Mouse (Mus musculus) thymus, postnatal 4 days (tissue): Measurements from ENCODE around the gene Slc6a17.

Experiments used
- DNase-seq: peaks from one replicate; pipeline ENCODE4 v3.0.0; 2021

Slc6a17 gene

GRCm38 (mm10) chr3:107520931-107521330 is 3.1 kb upstream of the Slc6a17 start:
- no peak for DNase-seq

DNA sequence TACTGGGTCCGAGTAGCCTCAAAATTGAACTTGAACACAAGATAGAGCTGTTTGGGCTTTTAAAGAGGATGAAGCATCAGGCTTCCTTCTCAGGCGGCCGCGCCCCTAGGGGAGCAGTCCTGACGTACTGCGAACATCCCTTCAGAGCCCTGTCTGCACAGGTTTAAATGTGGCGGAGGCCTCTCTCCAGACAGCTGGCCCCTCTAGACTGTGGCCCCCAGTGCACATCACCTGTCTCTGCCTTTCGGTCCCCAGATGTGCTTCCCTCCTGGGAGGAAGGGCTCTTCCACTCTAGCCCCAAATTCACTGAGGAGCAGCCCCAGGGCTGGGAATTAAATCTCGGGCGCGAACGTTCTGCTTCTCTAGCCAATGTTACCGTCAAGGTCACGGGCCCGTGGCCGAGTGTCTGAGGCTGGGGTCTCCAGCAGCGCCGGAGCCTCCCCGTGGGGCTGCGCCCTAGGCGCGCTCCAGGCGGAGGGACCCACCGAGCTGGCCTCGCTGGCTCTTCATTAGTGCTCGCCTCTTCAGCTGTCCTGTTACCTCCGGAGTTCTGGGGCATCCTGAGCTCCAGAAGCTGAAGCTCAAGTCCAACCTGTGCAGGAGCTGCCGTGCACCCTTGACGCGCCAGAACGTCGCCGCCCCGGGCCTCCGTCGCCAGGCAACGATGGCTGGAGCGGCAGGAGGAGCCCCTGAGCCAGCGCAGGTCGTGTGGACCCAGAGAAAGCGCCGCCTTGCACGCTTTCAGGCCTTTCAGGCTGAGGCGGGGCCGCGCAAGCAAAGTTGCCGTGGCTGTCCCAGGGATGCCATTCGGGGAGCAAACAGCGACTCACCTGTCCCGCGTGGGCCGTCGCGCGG is 815 bp downstream of the Slc6a17 start:
- DNase-seq = no peak

DNA sequence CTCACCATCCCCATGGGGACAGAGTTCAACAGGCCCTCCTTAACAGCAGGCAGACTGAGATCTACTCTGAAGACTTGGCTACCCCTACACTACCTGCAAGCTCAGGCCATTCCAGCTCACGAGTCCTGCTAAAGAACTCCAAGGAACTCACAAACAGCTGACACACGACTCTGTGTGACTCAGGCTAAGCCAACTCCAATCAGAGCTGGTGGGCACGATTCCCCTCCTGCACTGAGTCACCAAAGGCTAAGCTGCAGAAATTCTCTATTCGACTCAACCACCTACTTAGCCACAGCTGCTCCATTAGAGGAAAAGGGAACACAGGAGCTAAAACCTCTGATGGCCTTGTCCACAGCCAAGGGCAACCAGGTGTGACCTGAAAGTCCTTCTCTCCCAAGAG is 1.8 kb downstream of the Slc6a17 start:
- no peak for DNase-seq

DNA sequence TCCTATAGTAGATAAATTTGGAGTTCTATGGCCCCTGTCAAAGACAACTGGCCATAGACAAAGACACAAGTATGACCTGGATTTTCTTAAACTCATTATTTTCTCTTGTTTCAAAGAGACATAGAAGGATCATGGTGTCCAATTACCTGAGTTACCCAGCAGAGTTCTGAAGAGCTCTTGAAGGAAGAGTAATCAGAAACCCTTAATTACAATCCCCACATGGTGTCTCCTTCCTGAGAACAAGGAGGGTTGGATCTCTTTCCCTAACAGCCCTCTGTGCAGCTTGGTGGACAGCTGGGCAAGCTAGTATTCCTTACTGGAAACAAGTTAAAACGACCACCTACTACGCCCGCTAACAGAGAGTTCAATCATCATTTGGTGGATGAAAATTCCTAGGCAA is 6.4 kb downstream of the Slc6a17 start:
- no peak for DNase-seq

DNA sequence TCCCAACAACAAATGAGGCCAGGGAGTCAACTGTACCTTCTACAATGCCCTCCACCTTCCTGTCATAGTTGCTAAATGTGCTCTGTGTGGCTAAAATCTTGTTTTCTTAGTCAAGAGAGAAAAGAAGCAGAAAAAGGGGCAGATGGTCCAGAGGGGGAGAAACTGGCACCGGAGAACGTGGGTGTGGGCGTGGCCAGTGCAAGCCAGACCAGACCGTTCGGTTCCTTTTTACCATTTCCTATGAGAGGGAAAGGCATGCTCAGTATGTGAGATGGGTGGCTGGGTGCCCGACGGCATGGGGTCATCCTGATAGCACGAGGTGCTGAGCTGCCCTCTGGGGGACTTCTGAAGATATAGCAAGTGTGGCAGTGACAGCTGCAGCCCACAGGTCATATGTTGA is 9.1 kb downstream of the Slc6a17 start:
- DNase-seq = no peak

DNA sequence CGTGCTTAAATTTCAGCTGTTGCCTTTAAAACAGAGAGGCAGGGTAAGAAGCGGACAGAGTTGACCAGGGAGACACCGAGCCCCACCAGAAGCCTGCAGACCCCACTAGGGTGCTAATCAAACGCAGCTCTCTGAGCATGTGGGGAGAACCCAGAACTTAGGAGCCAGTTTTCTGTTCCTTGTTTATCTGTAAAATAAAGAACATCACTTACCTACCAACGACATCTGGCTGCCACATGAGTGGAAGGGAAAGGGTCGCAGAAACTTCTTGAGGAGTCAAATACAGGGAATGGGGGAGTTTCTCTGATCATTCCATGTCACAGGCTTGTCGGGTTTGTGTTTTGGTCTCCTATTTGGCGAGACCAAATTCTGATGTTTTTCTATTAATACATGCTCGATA is 9.9 kb downstream of the Slc6a17 start:
- DNase-seq = no peak

DNA sequence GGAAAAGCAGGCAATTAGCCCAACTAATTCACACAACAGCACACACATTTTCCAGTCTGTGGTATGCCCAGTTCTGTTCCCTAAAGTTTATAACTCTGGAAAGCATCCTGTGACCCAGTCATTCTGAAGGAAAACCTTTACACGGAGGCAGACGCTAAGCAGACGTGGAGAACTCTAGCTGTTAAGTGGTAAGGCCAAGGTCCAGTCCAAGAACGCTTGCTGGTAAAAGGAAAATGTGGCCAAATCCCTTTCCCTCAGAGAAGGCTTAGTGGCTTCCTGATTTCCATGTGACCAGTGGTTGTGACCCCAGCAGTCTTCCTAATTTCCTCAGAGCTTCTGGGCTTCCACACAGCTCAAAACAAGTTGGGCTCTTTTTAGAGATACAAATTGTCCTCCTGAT is 11.3 kb downstream of the Slc6a17 start:
- no peak for DNase-seq

DNA sequence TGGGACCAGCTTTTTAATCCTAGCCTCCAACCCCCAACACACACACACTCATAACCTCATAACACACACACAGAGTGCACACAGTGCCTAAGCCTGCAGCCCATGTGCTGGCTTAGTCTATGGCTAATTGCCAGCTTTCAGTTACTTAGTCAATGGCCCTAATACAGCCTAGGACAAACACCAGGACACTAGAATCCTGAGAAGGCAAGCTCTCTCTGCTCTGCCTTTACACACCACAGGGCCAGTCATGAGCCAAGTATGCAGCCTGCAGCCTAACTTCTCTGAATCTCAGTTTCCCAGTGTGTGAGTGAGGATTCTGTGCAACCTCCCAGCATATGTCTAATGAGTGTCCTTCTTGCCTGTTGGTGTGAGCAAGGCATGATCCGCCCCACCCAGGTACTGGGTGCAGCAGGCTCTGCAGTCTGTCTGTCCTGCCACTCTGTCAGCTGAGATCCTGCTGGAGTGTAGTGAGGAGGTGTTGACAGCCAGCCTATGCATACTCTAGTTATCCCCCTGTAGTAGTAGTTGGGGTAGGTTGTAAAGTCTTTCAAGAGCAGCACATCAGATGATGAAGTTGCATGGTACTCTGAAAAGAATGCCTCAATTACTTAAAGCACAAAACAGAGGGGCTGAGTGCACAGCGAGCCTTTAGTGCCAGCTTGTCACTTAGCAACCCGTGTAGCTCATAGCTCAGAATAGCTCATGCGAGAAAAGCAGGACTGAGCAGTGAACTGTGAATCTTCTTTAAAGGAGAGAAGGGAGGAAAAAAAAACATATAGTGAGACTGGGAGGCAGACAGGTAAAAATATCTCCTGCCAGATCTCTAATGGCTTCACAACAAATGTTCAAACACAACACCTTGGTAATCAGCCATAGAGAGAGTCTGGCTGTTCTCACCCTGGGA is 12.1 kb downstream of the Slc6a17 start:
- no peak for DNase-seq

- DNase-seq = no peak
These were observed 13.3 kb downstream of the Slc6a17 start for GRCm38 (mm10) chr3:107504542-107504941.

- DNase-seq = no peak
These were observed 14.1 kb downstream of the Slc6a17 start for GRCm38 (mm10) chr3:107503716-107504115.

DNA sequence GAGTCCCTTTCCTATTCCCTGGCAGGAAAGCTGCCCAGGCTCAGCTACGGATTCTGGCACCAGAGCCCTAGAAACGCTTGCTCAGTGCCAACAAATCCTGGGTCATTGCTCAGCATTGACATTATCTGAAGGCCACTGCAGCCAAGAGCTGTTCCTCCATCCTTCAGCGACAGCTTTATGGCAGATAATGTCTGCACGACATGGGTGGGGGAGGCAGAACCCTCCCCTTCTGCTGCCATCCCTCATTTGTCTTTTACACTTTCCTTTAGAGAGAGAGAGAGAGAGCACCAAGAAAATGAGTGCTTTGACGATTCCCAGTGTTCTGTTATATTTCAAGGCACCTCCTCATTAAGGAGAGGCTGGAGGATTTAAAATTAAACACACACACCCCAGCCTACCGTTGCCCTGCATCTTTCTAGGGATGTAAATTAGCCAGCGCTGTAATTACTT is 16.1 kb downstream of the Slc6a17 start:
- DNase-seq = no peak

DNA sequence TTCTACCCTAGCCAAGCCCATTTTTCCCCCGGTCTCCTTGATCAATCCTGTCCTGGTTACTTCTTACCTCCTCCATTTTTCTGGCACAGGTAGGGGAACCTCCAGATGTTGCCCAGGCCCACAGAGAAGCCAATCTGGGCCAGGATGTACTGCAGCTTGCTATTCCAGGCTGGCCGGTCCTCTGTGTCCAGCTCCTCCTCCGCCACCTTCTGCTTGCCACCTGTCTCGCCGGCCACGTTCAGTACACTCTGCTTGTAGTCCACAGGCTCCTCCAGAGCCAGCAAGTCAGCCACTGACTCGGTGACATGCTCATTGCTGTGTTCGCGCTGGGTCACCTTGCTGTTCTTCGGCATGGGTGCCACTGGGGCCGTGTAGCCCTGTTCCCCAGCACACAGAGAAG is 17.5 kb downstream of the Slc6a17 start:
- no peak for DNase-seq

DNA sequence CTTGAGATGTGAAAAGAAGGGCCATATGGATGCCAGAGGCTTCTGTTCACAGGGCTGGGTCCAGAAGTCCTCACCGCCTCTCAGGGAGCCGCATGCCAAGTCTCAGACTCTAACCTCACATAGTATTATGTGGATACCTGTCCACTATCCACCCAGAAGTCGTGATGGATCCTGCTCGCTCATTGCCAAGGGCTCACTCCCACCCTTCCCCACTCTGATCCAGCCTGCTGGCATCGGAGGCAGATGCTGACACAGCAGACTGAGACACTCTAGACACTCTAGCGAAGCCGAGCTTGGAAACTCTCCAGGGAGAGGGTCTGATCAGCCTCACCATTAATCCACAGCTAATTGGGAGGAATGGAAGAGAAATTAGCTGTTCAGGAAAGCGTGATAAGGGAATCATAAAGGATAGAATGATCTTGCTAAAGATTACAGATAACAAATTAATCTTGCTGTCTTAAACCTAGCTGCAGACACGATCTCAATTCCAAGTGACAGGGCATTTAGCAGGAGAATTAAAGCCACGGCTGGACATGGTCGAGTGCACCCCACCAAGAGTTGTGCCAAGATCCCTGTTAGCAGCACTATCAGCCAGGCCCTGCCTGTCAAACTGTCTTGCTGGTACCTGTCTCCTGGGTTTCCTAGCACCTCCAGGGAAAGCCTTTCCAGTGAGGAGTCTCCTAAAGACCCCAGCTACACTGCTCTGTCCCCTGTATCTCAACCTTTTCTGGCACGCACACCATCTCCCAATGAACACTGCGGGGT is 21.6 kb downstream of the Slc6a17 start:
- no peak for DNase-seq

- no peak for DNase-seq
These were observed 22.3 kb downstream of the Slc6a17 start for GRCm38 (mm10) chr3:107495524-107495923.

- no peak for DNase-seq
These were observed 26.4 kb downstream of the Slc6a17 start for GRCm38 (mm10) chr3:107491459-107491858.

DNA sequence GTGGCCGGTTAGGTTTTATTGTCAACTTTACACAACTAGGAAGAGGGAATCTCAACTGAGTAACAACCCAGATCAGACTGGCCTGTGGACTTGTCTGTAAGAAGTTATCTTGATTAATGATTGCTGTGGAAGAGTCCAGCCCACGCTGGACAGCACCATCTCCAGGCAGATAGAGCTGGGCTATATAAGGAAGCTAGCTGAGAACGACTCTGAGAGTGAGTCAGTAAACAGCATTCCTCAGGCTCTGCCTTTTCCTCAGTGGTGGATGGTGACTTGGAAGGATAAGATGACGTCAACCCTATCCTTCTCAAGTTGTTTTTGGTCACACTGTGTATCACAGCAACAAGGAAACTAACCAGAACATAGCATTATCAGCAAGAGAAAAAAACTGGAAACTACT is 29.2 kb downstream of the Slc6a17 start:
- no peak for DNase-seq

DNA sequence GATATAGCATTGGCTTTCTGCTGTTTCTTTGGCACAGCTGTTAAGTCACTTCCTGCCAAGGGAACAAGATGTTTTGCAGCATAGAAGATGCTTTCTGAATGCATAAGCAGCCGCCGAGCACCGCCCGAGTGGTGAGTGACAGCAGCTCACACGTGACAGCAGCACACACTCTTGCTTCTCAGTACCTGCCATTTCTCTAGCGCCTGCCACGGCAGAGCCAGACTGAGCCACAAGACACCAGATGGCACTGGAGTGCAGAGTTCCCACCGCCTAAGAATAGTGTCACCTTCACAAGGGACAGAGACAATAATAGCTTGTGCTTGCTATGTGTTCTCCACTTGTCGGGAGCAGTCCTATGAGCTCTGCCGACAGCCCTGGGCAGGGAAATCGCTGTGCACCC is 34.5 kb downstream of the Slc6a17 start:
- DNase-seq = peak; percentile 33

GRCm38 (mm10) chr3:107480660-107481059 is 37.2 kb downstream of the Slc6a17 start:
- DNase-seq = no peak

DNA sequence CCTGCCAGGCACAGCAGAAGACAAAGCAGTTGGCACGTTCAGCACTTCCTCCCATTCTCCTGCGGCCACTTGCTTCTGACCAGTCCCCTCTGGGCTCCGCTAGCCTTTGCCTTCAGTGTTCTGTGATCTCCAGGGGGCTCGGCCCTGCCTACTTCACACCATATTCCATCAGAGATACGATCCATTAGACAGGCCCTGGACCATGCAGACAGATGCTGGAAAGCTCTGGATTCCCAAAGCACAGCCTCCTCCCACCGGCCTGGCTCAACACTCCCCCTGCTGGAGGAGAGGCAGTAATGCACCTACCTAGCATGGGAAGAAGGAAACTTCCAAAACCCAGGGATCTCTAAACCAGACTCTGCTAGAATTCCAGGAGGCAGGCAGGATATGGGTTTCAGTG is 45.6 kb downstream of the Slc6a17 start:
- peak; percentile 30 for DNase-seq

- no peak for DNase-seq
These were observed 48.8 kb downstream of the Slc6a17 start for GRCm38 (mm10) chr3:107469059-107469458.

- DNase-seq = no peak
These were observed 49.7 kb downstream of the Slc6a17 start for GRCm38 (mm10) chr3:107468106-107468505.

DNA sequence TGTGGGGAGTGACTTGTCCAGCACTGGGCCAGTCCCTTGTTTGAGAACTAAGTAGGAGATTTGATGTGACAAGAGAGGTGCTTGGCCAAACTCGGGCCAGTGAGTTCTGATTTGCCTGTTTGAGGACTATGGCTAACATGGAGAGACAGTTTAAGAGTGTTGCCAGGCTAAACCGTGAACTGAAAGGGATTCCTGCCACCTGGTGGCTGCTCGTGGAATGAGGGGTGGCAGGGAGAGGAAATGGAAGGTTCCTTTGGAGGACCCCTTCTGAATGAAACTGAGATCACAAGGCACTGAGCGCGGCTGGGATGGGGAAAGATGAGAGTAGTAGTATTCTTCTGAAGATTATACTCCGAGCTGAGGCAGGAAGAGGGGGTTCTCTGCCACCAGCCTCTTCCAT is 51.2 kb downstream of the Slc6a17 start:
- peak; percentile 86 for DNase-seq

- DNase-seq = peak; percentile 87
These were observed 55.7 kb downstream of the Slc6a17 start for GRCm38 (mm10) chr3:107462160-107462559.
